Mouse (Mus musculus) ZHBTc4 (cell line): ENCODE data around the gene Pilra.

ENCODE experiments used
- DNase-seq: peaks from one replicate; pipeline ENCODE4 v3.0.0-alpha.2; 2011; ENCODE audit warnings: low read depth, low spot score

Gene Pilra

DNA sequence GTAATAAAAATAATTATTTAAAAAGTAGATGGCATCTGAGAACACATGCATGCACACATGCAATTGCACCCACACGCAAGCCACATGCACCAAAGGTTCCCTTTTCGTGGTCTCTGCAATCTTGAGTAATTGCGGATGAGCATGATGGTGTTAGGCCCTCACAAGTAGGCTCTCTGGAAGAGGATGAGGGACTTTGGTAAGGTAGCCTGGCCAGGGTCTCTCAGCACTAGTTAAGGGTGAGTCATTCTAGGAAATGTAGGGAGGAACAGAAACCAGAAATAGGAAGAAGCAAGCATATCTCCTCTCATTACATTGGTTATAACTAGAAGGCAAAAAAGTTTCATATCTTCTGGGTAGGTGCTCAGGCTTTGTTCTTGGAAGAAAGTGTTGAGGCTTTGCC, 11.1 kb downstream of the Pilra start:
- no peak for DNase-seq

DNA sequence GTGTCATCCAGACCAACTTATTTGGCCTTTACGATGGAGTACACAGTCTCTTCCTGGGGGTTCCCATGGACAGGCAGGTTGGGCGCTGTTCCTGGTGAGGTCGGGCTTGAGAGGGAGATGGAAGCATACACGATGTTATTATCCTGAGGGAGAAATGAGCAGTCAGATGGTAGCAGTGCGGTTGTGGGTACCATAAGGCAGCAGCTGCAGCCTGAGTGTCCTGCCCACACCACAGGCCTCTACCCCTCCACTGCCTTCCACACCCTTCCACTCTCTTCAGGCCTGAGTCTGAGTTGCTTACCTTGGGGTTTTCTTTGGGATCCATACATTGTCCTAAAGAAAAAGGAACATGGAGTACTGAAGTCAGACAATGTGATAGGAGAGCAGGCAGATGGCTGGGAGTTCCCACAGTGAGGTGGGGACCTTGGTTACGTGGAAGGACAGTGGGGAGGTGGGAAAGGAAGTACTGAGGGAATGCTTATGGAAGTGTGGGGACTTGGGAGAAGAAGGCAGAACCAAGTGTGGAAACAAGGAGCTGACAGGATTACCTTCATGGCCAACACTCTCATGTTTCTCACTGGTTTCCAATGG, 12.5 kb downstream of the Pilra start:
- no peak for DNase-seq

DNA sequence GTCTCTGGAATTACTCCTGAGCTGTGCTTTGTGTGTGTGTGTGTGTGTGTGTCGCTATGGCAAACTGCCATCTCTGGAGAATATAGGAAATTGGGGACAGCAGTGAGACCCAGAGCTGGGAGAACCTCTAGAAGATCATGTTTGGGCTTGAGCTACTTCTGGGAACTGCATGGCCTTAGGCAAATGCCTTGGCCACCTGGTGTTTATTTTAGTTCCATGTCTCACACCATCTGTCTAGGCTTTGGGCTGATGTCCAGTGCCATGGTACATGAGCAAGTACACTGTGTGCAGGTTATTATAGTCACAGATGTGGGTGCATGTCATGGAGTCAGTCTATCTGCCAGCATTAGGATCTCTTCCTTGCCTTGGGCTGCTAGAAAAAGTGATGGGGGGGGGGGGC, 13.5 kb downstream of the Pilra start:
- DNase-seq = no peak

DNA sequence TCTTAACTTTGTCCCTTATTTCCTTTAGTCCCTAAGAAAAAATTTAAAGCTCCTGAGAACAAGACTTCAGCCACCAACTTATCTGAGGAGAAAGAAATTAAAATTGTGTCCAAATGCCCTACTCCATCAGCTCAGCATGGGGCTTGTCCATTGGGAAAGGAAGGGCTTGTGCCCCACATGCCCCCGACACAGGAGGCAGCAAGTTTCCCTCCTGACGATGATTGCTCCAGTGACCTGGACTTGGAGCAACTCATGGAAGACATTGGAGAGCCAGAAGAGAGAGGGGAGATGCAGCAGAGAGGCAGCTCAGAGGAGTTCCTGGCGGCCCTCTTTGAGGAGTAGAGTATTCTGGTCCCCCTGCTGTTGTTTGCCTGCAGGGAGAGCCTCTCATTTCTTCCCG, 14.0 kb downstream of the Pilra start:
- DNase-seq = no peak

DNA sequence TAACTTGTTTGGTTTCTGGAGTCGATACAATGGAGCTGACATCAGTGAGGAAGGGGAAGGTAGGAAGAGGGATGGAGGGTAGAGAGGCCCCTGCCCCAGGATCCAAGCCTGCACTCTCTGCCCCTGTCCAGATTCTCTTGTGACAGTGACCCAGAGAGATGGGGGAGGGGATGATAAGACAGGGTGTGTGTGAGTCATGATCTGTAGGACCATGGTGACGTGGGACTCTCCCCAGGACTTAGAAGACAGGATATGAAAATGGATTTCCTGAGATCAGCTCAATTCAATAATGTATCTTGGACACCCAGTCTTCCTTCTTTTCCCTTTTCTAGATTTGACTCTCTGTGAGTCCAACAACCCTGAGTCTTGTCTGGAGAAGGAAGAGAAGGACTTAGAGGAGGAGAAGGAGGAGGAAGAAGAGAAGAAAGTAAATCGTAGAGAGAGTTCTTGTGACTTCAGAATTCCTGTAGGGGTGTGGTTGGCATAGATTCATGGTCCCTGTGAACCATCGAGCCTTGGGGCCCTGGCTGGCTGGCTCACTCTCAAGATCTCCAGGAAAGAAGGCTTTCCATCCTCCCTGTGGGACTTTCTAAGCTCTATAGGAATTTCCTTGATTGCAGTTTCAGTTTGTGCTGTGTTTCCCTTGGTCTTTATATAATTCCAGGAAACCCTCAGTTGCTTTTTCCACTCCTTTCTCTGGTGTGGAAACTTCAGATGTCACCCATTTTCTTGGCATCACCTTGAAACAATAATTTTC, 18.4 kb downstream of the Pilra start:
- no peak for DNase-seq

DNA sequence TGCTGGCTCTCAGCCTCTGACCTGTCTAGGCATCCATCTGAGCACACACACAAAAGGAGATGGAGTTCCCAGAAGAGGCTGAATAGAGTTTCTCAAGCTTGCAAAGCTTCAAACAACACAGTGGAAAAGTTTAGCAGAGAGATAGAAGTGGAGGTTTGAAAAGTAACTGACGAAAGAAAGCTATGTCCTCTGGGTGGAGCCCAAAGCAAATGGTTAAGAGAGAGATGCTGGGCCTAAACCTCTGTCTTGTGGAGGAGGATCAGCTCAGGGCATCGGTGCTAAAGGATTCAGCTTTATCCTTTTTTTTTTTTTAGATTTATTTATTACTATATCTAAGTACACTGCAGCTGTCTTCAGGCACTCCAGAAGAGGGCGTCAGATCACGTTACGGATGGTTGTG, 27.8 kb downstream of the Pilra start:
- no peak for DNase-seq

DNA sequence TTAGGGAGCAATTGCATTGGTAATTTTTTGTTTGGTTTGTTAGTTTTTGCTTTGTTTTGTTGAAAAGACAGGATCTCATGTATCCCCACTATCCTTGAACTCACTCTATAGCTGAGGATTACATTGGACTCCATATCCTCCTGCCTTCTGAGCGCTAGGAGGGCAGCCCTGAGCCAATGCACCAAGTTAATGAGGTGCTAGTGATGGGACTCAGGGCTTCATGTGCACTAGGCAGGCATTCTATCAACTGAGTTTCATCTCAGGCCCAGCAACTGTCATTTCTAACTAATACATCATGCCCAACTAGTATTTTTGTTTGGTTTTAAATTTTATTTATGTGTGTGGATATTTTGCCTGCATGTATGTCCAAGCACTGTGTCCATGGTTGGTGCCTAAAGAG, 29.9 kb downstream of the Pilra start:
- DNase-seq = no peak

DNA sequence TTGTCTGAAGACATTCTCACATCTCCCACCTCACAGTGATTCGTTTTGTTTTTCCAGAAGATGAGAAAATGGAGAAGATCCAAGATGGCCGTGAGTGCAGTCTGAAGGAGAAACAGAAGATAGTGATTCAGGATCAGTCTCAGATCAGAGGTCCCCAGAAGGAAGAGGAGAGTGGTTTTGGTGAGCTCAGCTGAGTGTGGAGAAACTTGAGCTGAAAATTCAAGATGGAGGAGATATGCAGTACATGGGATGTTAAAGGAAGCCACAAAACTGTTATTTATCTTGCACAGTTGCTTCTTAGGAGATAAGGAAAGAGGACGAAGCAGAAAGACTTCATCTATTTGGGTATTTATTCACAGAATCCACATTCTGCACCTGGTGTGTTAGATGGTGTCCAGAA, 35.2 kb downstream of the Pilra start:
- no peak for DNase-seq

DNA sequence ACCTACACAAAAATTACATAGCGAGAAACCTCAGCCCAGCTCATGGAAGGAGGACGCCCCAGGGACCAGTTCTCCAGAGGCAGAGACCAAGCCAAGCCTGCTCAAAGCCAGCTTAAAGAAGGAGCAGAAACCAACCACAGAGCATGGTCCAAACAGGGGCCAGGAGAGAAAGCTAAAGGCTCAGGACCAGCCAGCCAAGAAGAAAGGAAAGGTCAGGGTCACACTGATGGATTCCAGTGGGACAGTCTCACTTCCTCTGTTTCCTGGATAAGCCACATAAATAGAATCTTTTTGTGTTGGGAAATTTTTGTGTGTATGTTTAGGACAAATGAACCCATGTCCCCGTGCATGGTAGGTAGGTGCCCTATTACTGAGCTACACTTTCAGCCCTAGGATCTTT, 39.5 kb downstream of the Pilra start:
- DNase-seq = no peak

DNA sequence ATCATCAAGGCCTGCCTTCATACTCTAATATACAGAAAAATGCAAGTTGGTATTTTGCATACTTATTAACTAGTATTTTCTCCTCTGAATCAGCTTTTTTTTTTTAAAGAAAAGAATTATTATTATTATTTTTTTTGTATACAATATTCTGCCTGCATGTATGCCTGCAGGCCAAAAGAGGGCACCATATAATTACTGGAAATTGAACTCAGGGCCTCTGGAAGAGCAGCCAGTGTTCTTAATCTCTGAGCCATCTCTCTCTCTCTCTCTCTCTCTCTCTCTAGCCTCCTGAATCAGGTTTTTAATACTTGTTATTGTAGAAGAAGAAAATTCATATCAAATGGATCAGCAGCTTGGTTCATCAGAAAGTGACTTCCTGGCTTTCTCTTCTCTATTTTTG, 44.5 kb downstream of the Pilra start:
- DNase-seq = no peak

DNA sequence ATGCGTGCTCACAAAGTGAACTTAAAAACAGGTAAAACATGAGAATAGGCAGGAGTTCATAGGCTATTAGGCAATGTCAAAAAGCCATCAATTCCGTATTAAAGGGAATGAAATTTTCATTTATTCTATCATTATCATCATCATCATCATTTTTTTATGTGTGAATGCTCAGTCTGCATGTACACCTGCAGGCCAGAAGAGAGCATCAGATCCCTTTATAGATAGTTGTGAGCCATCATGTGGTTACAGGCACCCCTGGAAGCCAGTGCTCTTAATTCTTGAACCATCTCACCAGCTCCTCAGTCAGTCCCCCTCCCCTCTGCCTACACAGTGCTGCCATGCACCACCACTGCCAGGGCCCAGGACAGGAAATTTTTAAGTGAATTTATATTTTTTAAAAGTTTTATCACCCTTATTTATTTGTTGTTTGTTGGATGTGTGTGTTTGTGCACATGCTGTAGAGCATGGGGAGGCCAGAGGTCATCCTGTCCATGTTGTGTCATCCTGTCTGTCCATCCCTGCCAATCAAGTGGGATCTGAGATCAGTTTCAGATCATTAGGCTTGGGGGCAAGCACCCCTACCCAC, 47.0 kb downstream of the Pilra start:
- DNase-seq = no peak

DNA sequence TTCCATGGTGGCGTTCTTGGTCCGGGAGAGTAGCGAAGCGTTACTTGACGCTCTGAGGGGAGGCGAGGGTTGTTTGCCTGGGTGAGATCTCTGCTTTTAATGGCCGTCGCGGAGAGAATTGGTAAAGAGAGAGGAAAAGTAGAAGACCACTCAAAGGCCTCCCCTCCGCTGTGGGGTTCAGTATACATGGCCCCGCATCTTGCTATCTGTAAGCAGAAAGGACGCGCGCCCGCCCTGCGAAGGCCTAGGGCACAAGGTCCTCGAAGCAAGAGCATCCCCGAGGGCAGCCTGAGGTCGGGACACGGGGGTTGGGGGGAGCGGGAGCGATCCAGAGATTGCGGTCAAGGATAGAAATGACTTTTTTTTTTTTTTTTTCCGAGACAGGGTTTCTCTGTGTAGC, 47.9 kb downstream of the Pilra start:
- peak; percentile 26 for DNase-seq

DNA sequence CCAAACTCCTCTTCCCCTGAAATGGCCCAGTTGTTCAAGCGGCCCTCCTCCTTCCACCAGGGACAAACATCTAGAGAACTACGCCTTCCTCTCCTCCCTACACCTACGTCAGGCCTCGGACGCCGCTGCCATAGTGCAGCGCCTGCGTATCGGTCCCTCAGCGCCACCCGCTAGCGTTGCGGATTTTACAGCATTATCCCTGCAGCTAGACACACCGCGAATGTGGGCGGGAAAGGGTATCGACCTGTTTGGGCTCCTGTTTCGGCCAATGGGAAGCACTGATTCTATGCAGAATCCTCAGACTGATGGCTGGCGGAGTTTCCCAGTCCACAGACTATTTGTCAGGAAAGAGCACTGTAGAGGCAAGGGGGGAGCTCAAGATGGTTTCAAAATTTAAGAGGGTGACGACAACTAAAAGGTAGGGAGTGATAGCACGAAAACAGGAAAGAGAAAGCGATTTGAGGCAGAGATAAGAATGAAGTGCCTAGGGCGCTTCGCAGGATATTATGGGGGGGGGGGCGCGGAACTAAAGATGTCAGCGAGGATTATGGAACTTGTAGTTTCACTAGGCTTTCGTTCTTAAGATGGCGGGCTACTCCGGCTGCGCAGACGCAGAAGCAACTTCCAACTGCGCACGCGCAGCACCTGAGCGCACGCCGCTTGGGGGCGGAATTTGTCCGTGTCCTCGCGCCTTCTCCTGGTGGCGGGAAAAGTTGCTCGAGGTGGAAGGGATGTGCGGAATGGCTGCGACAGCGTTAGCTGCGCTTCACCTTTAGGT, 48.7 kb downstream of the Pilra start, which contains the start of the genes Mepce and Zcwpw1:
Gene Mepce (minus strand): TSS at position 505 of the 778 bp plus-strand sequence.
Gene Zcwpw1 (plus strand): TSS at position 648 of the 778 bp plus-strand sequence.
- DNase-seq = peak; percentile 98

DNA sequence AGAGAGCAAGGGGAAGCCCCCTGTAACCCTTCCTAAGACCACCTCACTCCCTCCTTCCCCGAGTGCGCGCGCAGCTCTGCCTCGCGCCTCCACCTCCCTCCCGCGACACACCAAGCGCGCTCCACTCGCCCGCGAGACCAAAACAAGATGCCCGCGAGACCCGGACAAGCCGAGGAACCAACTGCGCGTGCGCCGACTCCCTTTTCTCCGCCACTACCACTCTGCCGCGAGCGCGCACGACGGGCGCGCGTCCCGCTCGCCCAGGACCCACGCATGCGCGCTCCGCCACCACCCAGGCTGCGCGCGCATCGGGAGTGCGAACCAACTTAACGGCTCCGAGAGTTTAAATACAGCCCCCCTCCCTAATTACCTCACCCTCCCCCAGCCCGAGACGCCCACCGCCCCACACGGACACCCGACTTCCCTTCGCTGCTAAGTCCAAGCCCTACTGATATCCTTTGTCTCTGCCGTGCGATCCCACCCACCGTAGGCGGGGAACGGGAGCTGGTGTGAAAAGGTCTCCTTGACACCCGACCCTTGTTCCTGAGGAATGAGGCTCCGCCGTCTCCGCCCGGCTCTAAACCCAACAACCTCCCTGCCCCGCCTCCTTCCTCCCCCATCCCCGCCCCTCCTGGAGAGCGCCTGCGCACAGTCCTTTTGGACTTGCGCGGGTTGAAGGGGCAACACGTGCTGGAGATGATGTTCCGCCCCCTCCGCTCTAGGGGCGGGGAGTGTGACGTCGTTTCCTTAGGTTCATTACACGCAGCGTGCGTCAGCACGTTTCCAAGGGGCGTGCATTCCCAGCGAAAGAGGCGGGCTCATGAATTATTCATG, 49.8 kb downstream of the Pilra start:
- peak; percentile 100 for DNase-seq

DNA sequence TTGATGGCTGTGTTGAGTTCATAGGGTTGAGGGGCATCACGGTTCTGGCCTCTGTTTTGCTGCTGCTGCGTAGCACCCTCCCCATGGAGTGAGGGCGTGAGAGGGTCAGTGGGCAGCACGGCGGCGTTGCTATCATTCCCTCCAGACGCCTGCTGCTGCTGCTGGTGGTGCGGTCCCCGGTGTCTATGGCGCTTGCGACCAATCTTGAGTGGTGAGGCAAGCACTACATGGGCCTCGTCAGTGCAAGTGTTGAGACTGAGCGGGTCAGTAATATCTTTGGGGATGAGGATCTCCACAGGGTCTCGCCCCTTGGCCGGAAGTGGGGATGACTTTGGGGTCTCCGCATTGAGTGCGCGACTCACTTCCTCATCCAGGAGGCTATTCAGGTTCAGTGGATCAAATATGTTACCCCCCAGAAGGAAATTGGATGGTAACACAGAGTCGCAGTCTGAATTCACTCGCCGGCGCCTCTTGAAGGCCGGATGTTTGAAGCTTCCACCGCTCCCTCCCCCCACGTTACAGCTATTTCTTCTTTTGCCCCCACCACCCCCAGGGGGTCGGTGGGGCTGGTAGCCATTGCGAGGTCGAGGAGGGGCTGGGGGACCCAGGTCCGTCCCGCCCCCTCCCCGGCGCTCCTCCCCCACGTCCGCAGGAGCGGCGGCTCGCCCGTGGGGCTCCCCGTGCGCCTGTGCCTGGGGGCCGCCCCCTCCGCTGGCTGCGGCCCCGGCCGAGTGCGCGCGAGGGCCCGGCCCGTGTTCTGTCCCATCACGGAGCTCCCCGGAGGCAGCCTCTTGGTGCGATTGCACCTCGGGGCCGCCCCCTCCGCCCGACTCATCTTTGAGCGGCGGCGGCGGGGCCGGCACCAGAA, 50.7 kb downstream of the Pilra start:
- peak; percentile 60 for DNase-seq

DNA sequence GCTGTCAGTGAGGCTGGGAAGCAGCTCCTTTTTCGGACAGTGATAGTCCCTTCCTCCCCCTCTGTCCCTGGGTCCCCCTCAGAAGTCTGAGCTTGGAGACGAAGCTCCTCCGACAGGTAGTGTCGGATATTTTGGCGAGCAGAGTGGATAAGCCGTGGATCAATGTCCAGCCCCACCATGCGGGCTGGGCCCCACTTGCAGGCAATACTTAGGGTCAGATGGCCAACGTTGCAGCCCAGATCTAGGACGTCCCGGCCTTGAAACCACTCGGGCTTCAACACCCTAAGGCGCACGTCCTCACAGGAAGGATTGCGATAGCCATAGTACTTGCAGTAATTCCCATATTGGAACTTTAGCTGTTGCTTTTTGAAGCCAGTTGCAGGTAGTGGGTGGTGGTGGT, 51.5 kb downstream of the Pilra start:
- DNase-seq = no peak

DNA sequence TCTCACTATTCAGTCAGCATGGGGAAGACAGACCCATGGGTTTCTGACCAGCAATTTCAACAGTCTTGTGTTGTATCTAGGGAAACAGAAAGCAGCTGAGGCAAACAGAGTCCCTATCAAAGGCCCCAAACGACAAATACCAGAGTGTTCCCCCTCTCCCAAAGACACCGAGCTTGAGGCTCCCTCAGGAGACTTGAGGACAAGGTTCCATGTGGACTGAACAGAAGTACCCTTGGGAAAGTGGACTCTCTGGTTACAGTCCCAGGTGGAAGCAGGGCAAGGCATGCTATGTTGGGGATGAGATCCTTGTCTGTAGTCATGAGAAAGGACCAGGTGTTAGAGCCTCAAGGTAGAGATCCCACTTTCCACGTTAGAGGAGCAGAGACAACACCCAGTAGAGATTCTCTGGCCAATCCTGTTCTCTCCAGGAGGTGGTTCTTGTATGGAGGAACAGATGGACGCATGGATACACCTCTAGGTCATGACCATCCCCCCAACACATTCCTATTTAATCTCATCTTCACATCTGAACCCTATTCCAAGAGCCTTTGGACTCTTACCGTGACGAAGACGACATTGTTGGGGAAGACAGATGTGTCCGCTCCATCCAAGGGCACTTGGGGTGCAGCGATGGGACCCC, 52.1 kb downstream of the Pilra start:
- no peak for DNase-seq

DNA sequence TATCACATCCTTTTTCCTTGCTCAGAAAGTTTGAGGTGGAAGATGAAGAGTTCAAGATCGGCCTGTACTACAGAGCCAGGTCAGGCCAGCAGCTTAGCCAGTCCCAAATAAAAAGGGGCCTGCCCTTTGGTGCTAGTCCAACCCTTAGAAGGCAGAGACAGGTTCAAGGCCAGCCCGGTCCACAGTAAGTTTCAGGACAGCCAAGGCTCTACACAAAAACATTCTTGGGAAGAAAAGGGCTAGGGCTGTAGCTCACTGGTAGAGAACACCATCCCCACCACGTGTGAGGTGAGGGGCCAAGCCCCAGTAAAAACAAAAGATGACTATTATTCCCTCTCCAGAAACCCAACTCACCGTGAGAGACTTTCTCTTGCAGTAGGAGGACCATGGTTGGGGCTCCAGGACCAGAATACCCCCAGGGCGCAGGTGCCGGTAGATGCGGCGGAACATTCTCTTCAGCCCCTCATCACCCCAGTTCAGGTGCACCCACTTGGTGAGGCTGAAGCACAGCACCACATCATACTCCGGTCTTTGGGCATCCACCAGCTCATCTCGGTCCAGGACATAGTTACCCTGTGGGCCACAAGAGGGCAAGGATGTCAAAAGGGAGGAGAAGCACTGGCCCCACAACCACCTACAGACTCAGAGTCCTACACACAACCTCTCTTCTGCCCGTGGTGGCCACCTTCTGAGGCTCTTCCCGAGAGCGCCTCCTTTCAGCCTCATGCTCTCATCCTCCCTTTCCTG, 53.1 kb downstream of the Pilra start:
- DNase-seq = no peak

DNA sequence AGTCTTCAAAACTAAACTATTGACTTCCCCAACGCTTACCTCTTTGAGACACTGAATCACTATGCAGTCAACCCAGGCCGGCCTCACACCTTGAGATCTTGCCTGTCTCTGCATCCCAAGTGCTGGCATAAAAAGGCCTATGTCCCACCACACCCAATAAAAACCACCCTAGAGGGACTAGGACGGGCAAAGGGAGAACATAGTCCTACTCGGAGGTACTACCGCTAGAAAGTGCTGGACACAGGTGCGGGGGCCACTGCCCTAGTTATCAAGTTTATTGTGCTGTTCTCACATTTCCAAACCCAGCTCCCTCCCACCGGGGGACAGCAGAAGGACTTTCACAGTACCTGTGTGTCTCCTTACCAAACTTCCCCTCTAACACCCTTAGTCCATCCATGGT, 54.4 kb downstream of the Pilra start:
- no peak for DNase-seq
